Mouse (Mus musculus): ENCODE data around the gene Odf2l.

The Odf2l gene

GRCm38 (mm10) chr3:145131210-145131868 is 13.0 kb downstream of the Odf2l start:
- DNase-seq (ENCODE audit: extremely low spot score, low read depth, low spot score): no peak

- no peak for DNase-seq (ENCODE audit: extremely low spot score, low read depth, low spot score)
Observed at GRCm38 (mm10) chr3:145140236-145140635, 21.8 kb downstream of the Odf2l start.

GRCm38 (mm10) chr3:145142925-145143324 is 24.5 kb downstream of the Odf2l start:
- no peak for DNase-seq (ENCODE audit: extremely low spot score, low read depth, low spot score)

DNA sequence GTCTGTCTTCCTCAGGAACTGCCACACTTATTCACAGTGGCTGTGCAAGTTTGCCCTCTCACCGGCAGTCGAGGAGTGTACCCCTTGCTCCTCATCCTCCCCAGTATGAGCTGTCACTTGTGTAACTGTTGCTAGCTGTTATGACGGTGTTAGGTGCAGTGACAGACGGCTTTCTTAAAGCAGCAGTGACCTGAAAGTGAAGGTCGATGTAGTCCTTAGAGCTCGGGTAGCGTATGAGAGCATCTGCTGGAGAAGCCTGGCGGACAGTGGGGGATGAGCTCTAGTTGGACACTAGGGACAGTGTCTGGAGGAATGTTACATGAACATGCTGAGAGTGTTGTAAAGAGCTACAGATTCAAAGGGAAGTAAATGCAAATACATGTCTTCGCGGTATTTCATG is 25.5 kb downstream of the Odf2l start:
- DNase-seq (ENCODE audit: extremely low spot score, low read depth, low spot score): no peak

- no peak for DNase-seq (ENCODE audit: extremely low spot score, low read depth, low spot score)
Observed at GRCm38 (mm10) chr3:145146871-145147270, 28.5 kb downstream of the Odf2l start.

GRCm38 (mm10) chr3:145147483-145147882 is 29.1 kb downstream of the Odf2l start:
- no peak for DNase-seq (ENCODE audit: extremely low spot score, low read depth, low spot score)

DNA sequence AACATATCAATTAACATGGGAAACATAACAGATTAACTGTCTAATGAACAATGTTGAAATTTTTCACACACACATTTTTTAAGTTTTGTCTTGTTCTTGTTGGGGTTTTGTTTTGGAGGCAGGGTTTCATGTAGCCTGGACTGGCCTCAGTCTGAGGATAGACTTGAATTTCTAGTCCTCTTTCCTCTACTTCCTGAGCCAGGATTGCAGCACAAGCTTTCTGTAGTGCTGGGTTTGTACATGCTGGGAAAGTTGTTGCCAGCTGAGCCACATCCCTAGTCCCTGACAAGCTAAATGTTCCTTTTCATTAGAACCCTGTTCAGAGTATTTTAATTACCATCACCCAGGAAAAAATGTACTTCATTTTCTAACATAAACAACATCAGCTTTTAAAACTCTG is 29.6 kb downstream of the Odf2l start:
- no peak for DNase-seq (ENCODE audit: extremely low spot score, low read depth, low spot score)

GRCm38 (mm10) chr3:145151092-145151491 is 32.7 kb downstream of the Odf2l start:
- DNase-seq (ENCODE audit: extremely low spot score, low read depth, low spot score): no peak

GRCm38 (mm10) chr3:145151933-145152332 is 33.5 kb downstream of the Odf2l start:
- DNase-seq (ENCODE audit: extremely low spot score, low read depth, low spot score): no peak

DNA sequence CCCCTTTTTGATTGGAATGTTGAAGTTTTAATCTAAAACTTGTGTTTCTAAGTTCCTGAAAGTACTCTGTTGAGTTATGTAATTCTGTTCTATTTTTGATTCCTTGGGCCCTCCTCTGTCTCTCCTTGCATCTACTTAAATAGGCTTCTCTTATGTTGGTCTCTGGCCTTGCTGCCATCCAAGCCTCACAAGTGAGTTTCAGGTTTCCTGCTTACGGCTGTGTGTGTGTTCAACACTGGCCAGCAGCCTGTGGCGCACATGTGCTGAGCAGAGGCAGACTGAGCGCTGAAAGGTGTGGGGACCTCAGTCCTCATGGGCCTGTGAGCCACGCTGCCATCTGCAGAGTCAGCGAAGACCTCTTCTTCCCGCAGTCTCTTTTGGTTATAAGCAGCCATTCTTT is 38.5 kb downstream of the Odf2l start:
- no peak for DNase-seq (ENCODE audit: extremely low spot score, low read depth, low spot score)

- no peak for DNase-seq (ENCODE audit: extremely low spot score, low read depth, low spot score)
Observed at GRCm38 (mm10) chr3:145158441-145158840, 40.1 kb downstream of the Odf2l start.

- DNase-seq (ENCODE audit: extremely low spot score, low read depth, low spot score): no peak
Observed at GRCm38 (mm10) chr3:145166741-145167140, 48.4 kb downstream of the Odf2l start.

- no peak for DNase-seq (ENCODE audit: extremely low spot score, low read depth, low spot score)
Observed at GRCm38 (mm10) chr3:145167766-145168165, 49.4 kb downstream of the Odf2l start.

DNA sequence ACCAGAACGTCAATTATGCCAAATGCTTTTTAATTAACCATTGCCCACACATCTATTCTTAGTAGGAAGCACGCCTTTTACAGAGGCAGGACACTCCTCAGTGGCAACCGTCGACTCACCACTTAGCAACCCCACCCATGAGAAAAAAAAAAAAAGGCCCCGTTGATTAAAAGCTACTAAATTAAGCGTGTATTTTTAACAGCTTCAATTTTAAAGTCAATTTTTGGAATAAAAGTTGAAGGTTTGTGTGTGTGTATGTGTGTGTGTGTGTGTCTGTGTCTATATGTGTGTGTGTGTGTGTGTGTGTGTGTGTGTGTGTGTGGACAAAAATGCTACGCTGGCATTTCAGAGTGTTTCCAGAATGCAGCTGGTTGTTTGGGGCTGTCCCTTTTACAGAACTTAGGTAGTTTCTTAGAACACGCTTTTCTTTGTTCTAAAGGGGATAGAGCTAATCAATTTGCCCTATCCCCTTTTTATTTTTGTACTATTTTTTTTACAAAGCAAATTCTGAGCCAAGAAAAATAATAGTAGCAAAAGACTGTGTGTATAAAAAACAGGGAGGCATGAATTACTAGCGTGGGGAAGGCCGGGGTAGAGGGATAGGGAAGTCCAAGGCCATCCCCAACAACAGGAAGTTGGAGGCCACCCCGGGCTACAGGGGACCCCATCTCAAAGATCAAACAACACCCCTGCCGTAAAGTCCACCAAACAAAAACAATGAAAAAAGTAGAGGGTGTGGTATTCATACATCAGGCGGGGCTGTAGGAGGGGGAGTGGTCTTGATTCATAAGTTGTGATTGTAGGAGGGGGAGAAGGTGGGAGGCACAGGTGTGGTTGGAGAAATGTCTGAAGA is 50.7 kb downstream of the Odf2l start:
- no peak for DNase-seq (ENCODE audit: extremely low spot score, low read depth, low spot score)

- no peak for DNase-seq (ENCODE audit: extremely low spot score, low read depth, low spot score)
Observed at GRCm38 (mm10) chr3:145170028-145170427, 51.6 kb downstream of the Odf2l start.

- DNase-seq (ENCODE audit: extremely low spot score, low read depth, low spot score): no peak
Observed at GRCm38 (mm10) chr3:145170604-145171389, 52.4 kb downstream of the Odf2l start.

DNA sequence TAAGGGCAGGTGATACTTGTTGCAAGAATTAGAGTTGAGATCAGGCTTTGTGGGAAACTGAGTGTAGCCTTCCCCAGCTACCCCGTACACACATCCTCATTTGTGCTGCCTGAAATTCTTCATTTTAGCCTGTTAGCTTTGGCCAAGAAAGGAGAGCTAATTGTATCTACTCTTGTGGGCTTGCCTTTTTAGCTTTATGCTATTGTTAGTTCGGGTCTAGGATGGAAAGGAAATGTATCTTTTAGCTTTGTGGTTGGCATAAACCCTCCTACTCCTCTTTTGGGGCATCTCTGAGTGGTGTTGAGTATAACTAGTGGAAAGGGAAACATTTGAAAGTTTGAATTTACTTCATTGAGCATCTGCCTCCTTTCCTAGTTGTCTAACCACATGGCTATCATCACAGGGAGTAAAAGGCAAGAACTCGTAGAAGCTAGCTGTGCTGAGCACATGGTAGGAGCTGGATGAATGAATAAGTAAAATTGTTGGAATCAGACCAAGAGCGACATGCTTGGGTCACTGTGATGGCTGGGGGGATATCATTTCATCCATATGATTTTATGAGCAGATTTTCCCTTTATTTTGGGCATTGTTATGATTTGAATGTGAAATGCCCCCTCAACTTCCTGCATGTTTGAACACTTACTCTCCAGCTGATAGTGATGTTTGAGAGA is 53.1 kb downstream of the Odf2l start:
- DNase-seq (ENCODE audit: extremely low spot score, low read depth, low spot score): no peak

DNA sequence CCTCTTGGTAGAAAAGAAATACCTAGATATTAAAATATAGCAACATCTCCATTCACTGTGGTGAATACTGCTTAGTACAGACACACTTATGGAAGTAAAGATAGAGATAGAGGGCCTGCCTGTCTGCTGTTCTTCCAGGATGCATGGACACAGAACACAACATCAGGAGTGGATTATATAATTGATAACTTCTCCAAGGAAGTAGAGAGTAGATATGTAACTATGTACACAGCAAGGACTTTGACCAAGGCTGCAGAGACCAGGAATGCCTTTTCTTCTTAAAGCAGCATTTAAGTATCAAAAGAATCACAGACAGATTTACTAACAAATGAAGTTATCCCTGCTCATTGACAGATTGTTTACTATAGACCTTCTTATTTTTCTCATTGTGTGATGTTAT is 66.3 kb downstream of the Odf2l start:
- DNase-seq (ENCODE audit: extremely low spot score, low read depth, low spot score): no peak

- no peak for DNase-seq (ENCODE audit: extremely low spot score, low read depth, low spot score)
Observed at GRCm38 (mm10) chr3:145191972-145192371, 73.6 kb downstream of the Odf2l start.

DNA sequence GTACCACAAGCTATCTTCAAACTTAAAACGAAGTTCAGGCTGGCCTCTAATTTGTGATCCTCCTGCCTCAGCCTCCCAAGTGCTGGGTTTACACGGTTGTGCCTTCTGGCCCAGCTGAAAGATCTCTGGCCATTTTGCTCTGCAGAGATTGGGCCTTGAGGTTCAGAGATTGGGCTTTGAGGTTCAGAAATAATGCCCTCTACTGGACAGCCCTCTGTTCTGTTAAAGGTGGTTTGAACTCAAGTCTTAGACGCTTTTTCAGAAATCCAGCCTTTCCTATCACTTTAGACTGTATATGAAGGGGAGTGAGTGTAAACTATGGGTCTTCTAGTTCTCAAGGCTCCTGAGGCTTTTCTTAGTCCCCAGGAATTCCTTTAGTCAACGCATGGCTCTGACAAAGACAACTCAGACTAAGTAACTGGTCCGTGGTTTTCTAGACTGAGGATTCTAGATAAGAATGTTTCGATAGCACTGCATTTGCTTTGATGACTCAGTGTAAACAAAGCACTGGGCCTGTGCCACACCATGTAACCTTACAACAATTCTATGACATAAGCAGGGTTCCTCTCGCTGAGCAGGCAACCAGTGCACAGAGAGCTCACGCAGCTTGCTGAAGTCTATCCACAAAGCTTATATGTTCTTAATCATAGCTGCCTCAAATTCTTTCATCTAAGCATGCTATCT is 77.0 kb downstream of the Odf2l start:
- no peak for DNase-seq (ENCODE audit: extremely low spot score, low read depth, low spot score)

GRCm38 (mm10) chr3:145198050-145198449 is 79.7 kb downstream of the Odf2l start:
- no peak for DNase-seq (ENCODE audit: extremely low spot score, low read depth, low spot score)
